In the genomic region with DNA sequence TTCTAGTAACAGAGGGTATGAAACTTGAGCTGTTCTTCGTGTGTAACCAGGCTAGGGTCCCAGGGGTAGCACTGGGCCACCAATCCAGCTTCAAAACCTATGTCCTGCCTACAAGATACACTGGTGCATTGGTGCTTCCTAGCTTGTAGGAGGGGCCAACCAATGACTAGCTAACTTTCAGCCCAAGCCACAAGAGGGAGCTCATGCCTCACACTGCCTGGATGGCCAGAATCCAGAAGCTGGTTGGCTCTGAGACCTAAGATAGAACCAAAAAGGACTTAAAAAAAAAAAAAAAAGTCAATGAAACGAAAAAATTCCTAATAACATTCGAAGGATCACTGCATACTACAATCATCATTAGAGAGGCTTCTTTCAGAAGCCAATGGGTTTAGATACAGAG, we compare ENCODE assay signal across 10 mouse cellular contexts. TPM values are rescaled to one million over a fixed set of nuclear protein-coding genes. Genes with fewer than 3 reads are reported as not detected.
DNase-seq lines count a peak whose midpoint lies in the region; ATAC-seq lines count a peak whose summit lies in the region.
"Had no signal": no experiment of that assay in that cellular context is flagged by ENCODE, and none has a peak within 500 bp of the region (broad histone marks: within the 10 kb centered on the region; RNA-seq: fewer than 3 reads in every experiment).

No protein-coding gene starts in this region.

- H3K27me3 ChIP-seq in limb, embryonic 11.5 days (ENCODE audit: control insufficient read depth, insufficient read depth, low read length): no peaks in the 10 kb centered on the region

- H3K36me3 ChIP-seq in limb, embryonic 11.5 days (ENCODE audit: control insufficient read depth, insufficient read depth, low read length): no peaks in the 10 kb centered on the region

- H3K9ac ChIP-seq in limb, embryonic 11.5 days (ENCODE audit: low read length): no peak overlapping the region

- 36% methylated on average over 3 of the region's 3 CpGs for WGBS in limb, embryonic 11.5 days

- peak; percentile 1 to 5 for DNase-seq in lung, adult 18-20 months
- no peak for DNase-seq in lung, postnatal 10 days
- peak; percentile 17 for DNase-seq in Muller cell, postnatal 12 days (ENCODE audit: inconsistent ontology term)
- peak; percentile 14 to 47 for DNase-seq in adrenal gland, postnatal 4 days (ENCODE audit: low spot score in 2 of 2)
- peak; percentile 40 for DNase-seq in limb, embryonic 11.5 days (ENCODE audit: low spot score)
- DNase-seq in thymus, postnatal 25 days: peak; percentile 3
- DNase-seq in MN1 (ENCODE audit: low spot score): no peak

- H3K4me3 ChIP-seq in limb, embryonic 11.5 days (ENCODE audit: low read depth, low read length): no peak overlapping the region

- H3K9me3 ChIP-seq in limb, embryonic 11.5 days (ENCODE audit: control insufficient read depth, low read length): no peaks in the 10 kb centered on the region

- no peak overlapping the region for H3K27ac ChIP-seq in limb, embryonic 11.5 days (replicated peaks; ENCODE audit: low read depth, low read length)

- no peak overlapping the region for H3K4me2 ChIP-seq in limb, embryonic 11.5 days (ENCODE audit: low read depth, severe bottlenecking)

- no peaks in the 10 kb centered on the region for H3K4me1 ChIP-seq in limb, embryonic 11.5 days (ENCODE audit: control insufficient read depth, insufficient read depth, low read length)

- ATAC-seq in hematopoietic stem cell, adult 5-6 weeks (replicated peaks in 1 of 2; ENCODE audit: insufficient read depth in 1 of 2, low FRiP score in 2 of 2, low TSS enrichment in 1 of 2, low read depth in 1 of 2, poor library complexity in 2 of 2, severe bottlenecking in 2 of 2): peak; percentile 92 to 93
- no peak for ATAC-seq in limb, embryonic 11.5 days (ENCODE audit: insufficient number of reproducible peaks, low FRiP score, low TSS enrichment, low read depth)

RNA-seq across cellular contexts. Expression of a gene that starts 31.3 kb away (rescaled TPM):
- under 1 TPM; 0.54 to 0.67 TPM for total RNA-seq in adrenal gland, postnatal 4 days (2021)
- total RNA-seq in hematopoietic stem cell, adult 5-6 weeks (2017): not detected in 2 replicates
- not detected in 2 replicates for polyA plus RNA-seq in limb, embryonic 11.5 days (2014; fragmentation: Nextera tagmentation; extraction: Ambion mirVana)
- polyA plus RNA-seq: lung, embryonic 16.5 days; stomach, embryonic 16.5 days had no signal

RNA-seq across cellular contexts. Expression of a gene that starts 53.3 kb away (rescaled TPM):
- total RNA-seq in adrenal gland, postnatal 4 days (2021): 10 to 100 TPM; 32.2 to 35.4 TPM
- 8.9 and 12.6 TPM in 2 replicates for total RNA-seq in hematopoietic stem cell, adult 5-6 weeks (2017)
- 8.5 and 10.2 TPM in 2 replicates for polyA plus RNA-seq in limb, embryonic 11.5 days (2014; fragmentation: Nextera tagmentation; extraction: Ambion mirVana)

Comparison
In these comparisons a context has a peak if more than half of its experiments do, and no peak if none do; other contexts are left out.
1. DNase-seq: peak in lung, adult 18-20 months (2 of 2), Muller cell, postnatal 12 days (single experiment), adrenal gland, postnatal 4 days (2 of 2), limb, embryonic 11.5 days (single experiment) and thymus, postnatal 25 days (single experiment); none in lung, postnatal 10 days (single experiment) and MN1 (single experiment).